Mouse (Mus musculus) ES-E14 (cell line): Measurements from ENCODE around the gene Ccl11. TPM values are rescaled to one million over a fixed set of nuclear protein-coding genes. Genes with fewer than 3 reads are reported as not detected.

Source experiments
- DNase-seq: peaks from one replicate; pipeline ENCODE4 v3.0.0-alpha.2; 2013; ENCODE audit warnings: low read depth, low spot score
- H3K27ac ChIP-seq: 2 replicates; pipeline ENCODE4 v1.5.1; 2012; ENCODE audit warnings: low read depth, mild to moderate bottlenecking, low read length, moderate library complexity, mixed read lengths; ENCODE audit not compliant: poor library complexity, insufficient read depth, severe bottlenecking
- H3K36me3 ChIP-seq: 2 replicates; pipeline ENCODE4 v1.6.1; 2012; ENCODE audit warnings: mild to moderate bottlenecking, low read length, moderate library complexity, mixed read lengths; ENCODE audit not compliant: control insufficient read depth, poor library complexity, insufficient read depth, severe bottlenecking
- H3K4me1 ChIP-seq, 2 experiments: fragments of 150-350 bp in 1 of 2; sonication (generic) in 1 of 2; 2 replicates each; pipeline ENCODE4 v1.6.1; 2012; ENCODE audit warnings: low read length in 2 of 2, mild to moderate bottlenecking in 1 of 2, mixed read lengths in 1 of 2; ENCODE audit not compliant: control insufficient read depth in 2 of 2, insufficient read depth in 2 of 2, poor library complexity in 1 of 2
- H3K4me3 ChIP-seq, 2 experiments: fragments of 150-350 bp in 1 of 2; sonication (generic) in 1 of 2; 2 replicates each; pipeline ENCODE4 v1.5.1; 2012; ENCODE audit warnings: low read length in 2 of 2, low read depth in 1 of 2, mild to moderate bottlenecking in 1 of 2, mixed read lengths in 1 of 2; ENCODE audit not compliant: insufficient read depth in 1 of 2, poor library complexity in 1 of 2, severe bottlenecking in 1 of 2
- H3K9ac ChIP-seq: 2 replicates; pipeline ENCODE4 v1.6.1; 2012; ENCODE audit warnings: low read depth, mild to moderate bottlenecking, low read length, mixed read lengths; ENCODE audit not compliant: poor library complexity, insufficient read depth, severe bottlenecking
- H3K9me3 ChIP-seq: fragments of 150-350 bp; sonication (generic); 2 replicates; pipeline ENCODE4 v1.6.1; 2012; ENCODE audit warnings: low read depth, mild to moderate bottlenecking, low read length; ENCODE audit not compliant: control insufficient read depth, insufficient read depth
- CHD2 ChIP-seq: IDR thresholded peaks from 2 replicates; pipeline ENCODE4 v1.6.1; 2014; ENCODE audit warnings: mild to moderate bottlenecking, low read depth, low read length, inconsistent platforms
- HCFC1 ChIP-seq: IDR thresholded peaks from 2 replicates; pipeline ENCODE4 v1.6.1; 2012; ENCODE audit warnings: low read length, inconsistent platforms, borderline replicate concordance; ENCODE audit not compliant: insufficient read depth
- MAFK ChIP-seq: IDR thresholded peaks from 2 replicates; pipeline ENCODE4 v1.6.1; 2014; ENCODE audit warnings: mild to moderate bottlenecking, low read depth, low read length, inconsistent platforms; ENCODE audit not compliant: insufficient read depth
- ZC3H11A ChIP-seq: IDR thresholded peaks from 2 replicates; pipeline ENCODE4 v1.6.1; 2012; ENCODE audit warnings: low read depth, mild to moderate bottlenecking, inconsistent platforms, low read length, borderline replicate concordance
- ZNF384 ChIP-seq: IDR thresholded peaks from 2 replicates; pipeline ENCODE4 v1.6.1; 2012; ENCODE audit warnings: low read depth, low read length, inconsistent platforms
- in situ Hi-C, 2 experiments: fragments of 600-800 bp; cut with MboI; formaldehyde crosslinking; loops; one replicate each; pipeline ENCODE4 v1.15.1; 2025; ENCODE audit warnings: low sequenced_read_pairs in 2 of 2, inconsistent platforms in 1 of 2; ENCODE audit not compliant: unreplicated experiment in 2 of 2
- total RNA-seq: library from RNA; depleted of rRNA; stranded (reverse); fragments of 300-350 nt; gene quantifications from 2 replicates; pipeline ENCODE4 v1.2.3, GENCODE M21; 2012

Gene Ccl11
- total RNA-seq, 1 experiment, result not detected

DNA sequence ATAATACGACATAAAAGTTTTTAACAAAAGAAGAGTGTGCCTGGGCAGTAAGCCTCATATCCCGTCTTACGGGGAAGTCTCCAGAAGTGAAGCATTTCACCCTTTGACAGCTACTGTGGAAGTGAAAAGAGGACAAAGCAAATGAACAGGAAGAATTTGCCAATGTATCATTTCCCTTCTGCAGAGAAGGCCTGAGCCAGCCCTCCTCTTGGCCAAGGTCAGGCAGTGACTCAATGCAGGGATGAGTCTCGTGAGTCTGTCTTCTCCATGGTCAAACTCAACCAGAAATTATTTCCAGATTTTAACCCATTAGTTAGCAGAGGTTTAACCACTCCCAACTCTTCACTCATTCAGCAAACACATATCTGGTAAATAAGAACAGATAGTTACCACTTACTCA is 33.9 kb upstream of the Ccl11 start:
- Histone ChIP-seq H3K27ac (no peak overlapping the region), H3K4me1 (no peaks in the 10 kb centered on the region), H3K9me3 (no peaks in the 10 kb centered on the region), H3K4me3 (no peak overlapping the region), H3K36me3 (no peaks in the 10 kb centered on the region), H3K9ac (no peak overlapping the region)
- TF ChIP-seq CHD2, result no peak
- in situ Hi-C loops, result no loop called here
- no peak for DNase-seq

GRCm38 (mm10) chr11:82030171-82030570 is 27.5 kb upstream of the Ccl11 start:
- no peaks in the 10 kb centered on the region for H3K4me1 ChIP-seq
- no peak overlapping the region for H3K27ac ChIP-seq
- no peaks in the 10 kb centered on the region for H3K9me3 ChIP-seq
- H3K36me3 ChIP-seq, result no peaks in the 10 kb centered on the region
- in situ Hi-C loops, result no loop called here
- no peak overlapping the region for H3K4me3 ChIP-seq
- no peak overlapping the region for H3K9ac ChIP-seq
- no peak for TF ChIP-seq ZNF384
- no peak for TF ChIP-seq HCFC1
- no peak for TF ChIP-seq CHD2
- no peak for TF ChIP-seq ZC3H11A
- TF ChIP-seq MAFK, result no peak
- no peak for DNase-seq

DNA sequence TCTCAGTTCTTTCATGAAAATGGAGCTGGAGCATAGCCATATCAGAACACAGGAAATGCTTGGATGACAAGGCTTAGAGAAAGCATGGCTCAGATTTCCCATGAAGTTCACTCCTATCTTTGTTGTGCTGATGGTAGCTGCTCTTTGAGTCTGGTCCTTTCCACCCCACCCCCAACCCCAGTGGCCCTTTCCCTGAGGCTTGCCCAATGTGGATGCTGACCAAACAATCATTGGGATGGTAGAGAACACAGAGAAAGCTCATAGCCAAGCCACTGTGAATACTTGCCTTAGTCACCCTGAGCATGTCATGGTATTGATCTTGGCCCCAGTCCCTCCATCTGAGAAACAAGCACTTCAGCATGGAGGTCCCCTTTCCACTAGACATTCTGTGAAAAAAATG is 25.5 kb upstream of the Ccl11 start:
- TF ChIP-seq ZC3H11A (no peak), HCFC1 (no peak), ZNF384 (no peak), CHD2 (no peak), MAFK (no peak)
- DNase-seq, result no peak
- Histone ChIP-seq H3K36me3 (no peaks in the 10 kb centered on the region), H3K4me1 (no peaks in the 10 kb centered on the region), H3K9ac (no peak overlapping the region), H3K9me3 (no peaks in the 10 kb centered on the region), H3K27ac (no peak overlapping the region), H3K4me3 (no peak overlapping the region)
- in situ Hi-C loops, result no loop called here

GRCm38 (mm10) chr11:82032678-82033344 is 24.8 kb upstream of the Ccl11 start:
- H3K4me3 ChIP-seq, result no peak overlapping the region
- H3K9me3 ChIP-seq, result no peaks in the 10 kb centered on the region
- H3K27ac ChIP-seq, result no peak overlapping the region
- no peaks in the 10 kb centered on the region for H3K36me3 ChIP-seq
- H3K9ac ChIP-seq, result no peak overlapping the region
- no peak for DNase-seq
- TF ChIP-seq HCFC1, result no peak
- TF ChIP-seq MAFK, result no peak
- TF ChIP-seq CHD2, result no peak
- no peak for TF ChIP-seq ZNF384
- no peak for TF ChIP-seq ZC3H11A
- H3K4me1 ChIP-seq, result no peaks in the 10 kb centered on the region
- in situ Hi-C loops, result no loop called here

DNA sequence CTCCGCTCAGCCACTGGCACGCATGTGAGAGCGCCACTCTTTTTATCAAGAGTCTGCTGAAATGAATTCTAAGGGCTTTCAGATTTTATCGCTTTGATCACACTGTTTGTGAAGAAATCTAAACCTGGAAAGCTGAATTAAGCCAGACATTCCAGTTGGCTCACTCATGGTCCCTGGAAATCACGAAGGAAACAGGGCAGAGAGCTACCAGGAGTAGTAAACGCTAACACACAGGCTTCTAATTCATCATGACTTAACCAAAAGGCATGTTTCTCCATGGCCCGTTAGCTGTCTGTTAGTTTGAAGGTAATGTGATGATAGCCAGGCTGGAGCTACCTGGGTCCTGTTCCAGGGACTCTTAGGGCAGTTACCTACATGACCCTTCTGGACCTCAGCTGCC is 23.2 kb upstream of the Ccl11 start:
- Histone ChIP-seq H3K4me3 (no peak overlapping the region), H3K4me1 (no peaks in the 10 kb centered on the region), H3K36me3 (no peaks in the 10 kb centered on the region), H3K27ac (no peak overlapping the region), H3K9ac (no peak overlapping the region), H3K9me3 (no peaks in the 10 kb centered on the region)
- in situ Hi-C loops, result no loop called here
- no peak for DNase-seq
- TF ChIP-seq CHD2 (no peak), ZNF384 (no peak), HCFC1 (no peak), MAFK (no peak), ZC3H11A (no peak)
